Mouse (Mus musculus) midbrain, embryonic 12.5 days (tissue): ENCODE results near the gene Polr3g. TPM values are rescaled to one million over a fixed set of nuclear protein-coding genes. Genes with fewer than 3 reads are reported as not detected.
A peak's percentile ranks its signal among the peaks of the same experiment; 100 is the strongest.
"Not testable (repeated sequence)": the region's sequence is repeated elsewhere in the genome, so short reads cannot be mapped to it uniquely, and the experiment has no call there.

Source experiments
- ATAC-seq: fragments of 200-750 bp; cut with Nextera tagmentation; 2 replicates; pipeline ENCODE4 v1.8.0; 2017; ENCODE audit warnings: low read depth, moderate TSS enrichment, moderate library complexity; ENCODE audit not compliant: low FRiP score
- H3K27ac ChIP-seq: fragments of 300-500 bp; sonication (generic); replicated peaks from 2 replicates; pipeline ENCODE4 v1.5.1; 2016; ENCODE audit warnings: mild to moderate bottlenecking
- H3K27me3 ChIP-seq: fragments of 300-500 bp; sonication (generic); 2 replicates; pipeline ENCODE4 v1.6.1; 2016; ENCODE audit warnings: mild to moderate bottlenecking
- H3K36me3 ChIP-seq: fragments of 300-500 bp; sonication (generic); 2 replicates; pipeline ENCODE4 v1.6.1; 2016
- H3K4me1 ChIP-seq: fragments of 300-500 bp; sonication (generic); 2 replicates; pipeline ENCODE4 v1.6.1; 2016
- H3K4me2 ChIP-seq: fragments of 300-500 bp; sonication (generic); replicated peaks from 2 replicates; pipeline ENCODE4 v1.6.1; 2016; ENCODE audit warnings: mild to moderate bottlenecking, moderate library complexity
- H3K4me3 ChIP-seq: fragments of 300-500 bp; sonication (generic); 2 replicates; pipeline ENCODE4 v1.5.1; 2016; ENCODE audit warnings: mild to moderate bottlenecking
- H3K9ac ChIP-seq: fragments of 300-500 bp; sonication (generic); replicated peaks from 2 replicates; pipeline ENCODE4 v1.6.1; 2016; ENCODE audit warnings: mild to moderate bottlenecking, moderate library complexity
- H3K9me3 ChIP-seq: fragments of 300-500 bp; sonication (generic); 2 replicates; pipeline ENCODE4 v1.6.1; 2016; ENCODE audit warnings: mild to moderate bottlenecking
- WGBS: fragments of 180-500 bp; shearing (Covaris S2); methylation state at CpG from one replicate; pipeline ENCODE4 v1.1.7; 2016; 5-methylcytosine and 5-hydroxymethylcytosine counted together
- polyA plus RNA-seq: library from polyadenylated mRNA; unstranded; fragments of >200 nt; fragmentation: Nextera tagmentation; extraction: Ambion mirVana; gene quantifications from 2 replicates; pipeline ENCODE4 v1.2.1, GENCODE M21; 2016

The Polr3g gene
- polyA plus RNA-seq, 1 experiment from 2014 or later: 10.5 TPM

- no peak for ATAC-seq
- Histone ChIP-seq H3K4me2 (no peak overlapping the region), H3K4me1 (peaks cover 8% of the 10 kb centered on the region), H3K27me3 (no peaks in the 10 kb centered on the region), H3K9ac (no peak overlapping the region), H3K4me3 (no peak overlapping the region), H3K27ac (no peak overlapping the region), H3K36me3 (no peaks in the 10 kb centered on the region), H3K9me3 (no peaks in the 10 kb centered on the region)
- 87% methylated on average over 6 of the region's 6 CpGs for WGBS
These were observed 64.5 kb downstream of the Polr3g start for GRCm38 (mm10) chr13:81646348-81646747.

- Histone ChIP-seq H3K4me2 (no peak overlapping the region), H3K4me3 (no peak overlapping the region), H3K36me3 (no peaks in the 10 kb centered on the region), H3K4me1 (peaks cover 18% of the 10 kb centered on the region), H3K27ac (no peak overlapping the region), H3K9ac (no peak overlapping the region), H3K9me3 (no peaks in the 10 kb centered on the region), H3K27me3 (no peaks in the 10 kb centered on the region)
- WGBS: 89% methylated on average over 11 of the region's 11 CpGs
- no peak for ATAC-seq
These were observed 66.7 kb downstream of the Polr3g start for GRCm38 (mm10) chr13:81644047-81644565.

GRCm38 (mm10) chr13:81642491-81643149 lies 68.2 kb downstream of the Polr3g start:
- Histone ChIP-seq H3K9me3 (no peaks in the 10 kb centered on the region), H3K36me3 (no peaks in the 10 kb centered on the region), H3K9ac (no peak overlapping the region), H3K27ac (peak overlapping the region; percentile 52), H3K4me3 (no peak overlapping the region), H3K4me2 (no peak overlapping the region), H3K4me1 (peaks cover 18% of the 10 kb centered on the region), H3K27me3 (no peaks in the 10 kb centered on the region)
- ATAC-seq: no peak
- WGBS: 48% methylated on average over 7 of the region's 7 CpGs

- H3K9ac ChIP-seq: no peak overlapping the region
- 4% methylated on average over 8 of the region's 8 CpGs for WGBS
- H3K4me3 ChIP-seq: no peak overlapping the region; the same call in 1 of the 2 replicates
- peak overlapping the region; percentile 75 for H3K27ac ChIP-seq
- H3K36me3 ChIP-seq: no peaks in the 10 kb centered on the region
- H3K9me3 ChIP-seq: no peaks in the 10 kb centered on the region
- peaks cover 18% of the 10 kb centered on the region for H3K4me1 ChIP-seq
- H3K27me3 ChIP-seq: peaks cover 4% of the 10 kb centered on the region; the same call in 1 of the 2 replicates
- H3K4me2 ChIP-seq: peak overlapping the region; percentile 39
- peak; percentile 68 for ATAC-seq
These were observed 69.3 kb downstream of the Polr3g start for GRCm38 (mm10) chr13:81641289-81642045.

- Histone ChIP-seq H3K4me2 (no peak overlapping the region), H3K9ac (no peak overlapping the region), H3K27me3 (peaks cover 4% of the 10 kb centered on the region; the same call in 1 of the 2 replicates), H3K9me3 (no peaks in the 10 kb centered on the region), H3K4me3 (no peak overlapping the region), H3K27ac (peak overlapping the region; percentile 75), H3K36me3 (no peaks in the 10 kb centered on the region), H3K4me1 (peaks cover 18% of the 10 kb centered on the region)
- ATAC-seq: peak; percentile 42
- WGBS: 45% methylated on average over 6 of the region's 6 CpGs
These were observed 69.9 kb downstream of the Polr3g start for GRCm38 (mm10) chr13:81640881-81641280.

GRCm38 (mm10) chr13:81639624-81640023 lies 71.2 kb downstream of the Polr3g start:
- Histone ChIP-seq H3K4me2 (no peak overlapping the region), H3K4me3 (no peak overlapping the region), H3K4me1 (peaks cover 18% of the 10 kb centered on the region), H3K9me3 (no peaks in the 10 kb centered on the region), H3K27me3 (peaks cover 4% of the 10 kb centered on the region; the same call in 1 of the 2 replicates), H3K36me3 (no peaks in the 10 kb centered on the region), H3K27ac (no peak overlapping the region), H3K9ac (no peak overlapping the region)
- 9% methylated on average over 4 of the region's 4 CpGs for WGBS
- peak; percentile 72 for ATAC-seq

GRCm38 (mm10) chr13:81632720-81633415 lies 77.9 kb downstream of the Polr3g start, which contains the start of gene Adgrv1:
Gene Adgrv1 (minus strand): TSS chr13:81633154.
- under 1% methylated on average over 42 of the region's 42 CpGs for WGBS
- H3K9ac ChIP-seq: peak within 1 kb of the TSS; percentile 73
- peak within 1 kb of the TSS; percentile 78 for H3K4me2 ChIP-seq
- peaks cover 38% of the 10 kb centered on the region for H3K4me1 ChIP-seq
- peak within 1 kb of the TSS; percentile 55 for H3K4me3 ChIP-seq
- H3K27ac ChIP-seq: peak within 1 kb of the TSS; percentile 60
- peak; percentile 98 for ATAC-seq
- no peaks in the 10 kb centered on the region for H3K36me3 ChIP-seq
- H3K27me3 ChIP-seq: peaks cover 6% of the 10 kb centered on the region; the same call in 1 of the 2 replicates
- H3K9me3 ChIP-seq: no peaks in the 10 kb centered on the region

- peaks cover 44% of the 10 kb centered on the region for H3K4me1 ChIP-seq
- peak; percentile 39; the same call in 1 of the 2 replicates for ATAC-seq
- peak overlapping the region; percentile 26 for H3K4me3 ChIP-seq
These were observed 80.2 kb downstream of the Polr3g start for GRCm38 (mm10) chr13:81630566-81630965.

GRCm38 (mm10) chr13:81629395-81629794 lies 81.4 kb downstream of the Polr3g start:
- no peaks in the 10 kb centered on the region for H3K9me3 ChIP-seq
- H3K4me3 ChIP-seq: no peak overlapping the region
- peak; percentile 18 for ATAC-seq
- no peak overlapping the region for H3K9ac ChIP-seq
- peak overlapping the region; percentile 48; the same call in 1 of the 2 replicates for H3K4me2 ChIP-seq
- peaks cover 42% of the 10 kb centered on the region for H3K4me1 ChIP-seq
- 13% methylated on average over 3 of the region's 3 CpGs for WGBS
- no peaks in the 10 kb centered on the region for H3K36me3 ChIP-seq
- peak overlapping the region; percentile 69 for H3K27ac ChIP-seq
- H3K27me3 ChIP-seq: peaks cover 3% of the 10 kb centered on the region; the same call in 1 of the 2 replicates

More at GRCm38 (mm10) chr13:81630566-81630965, 80.2 kb downstream of the Polr3g start:
- no peaks in the 10 kb centered on the region for H3K36me3 ChIP-seq
- no peak overlapping the region for H3K9ac ChIP-seq
- H3K27me3 ChIP-seq: peaks cover 3% of the 10 kb centered on the region; the same call in 1 of the 2 replicates
- H3K27ac ChIP-seq: peak overlapping the region; percentile 69
- H3K9me3 ChIP-seq: no peaks in the 10 kb centered on the region
- WGBS: 4% methylated on average over 5 of the region's 5 CpGs
- peak overlapping the region; percentile 48 for H3K4me2 ChIP-seq

GRCm38 (mm10) chr13:81628631-81629190 lies 82.1 kb downstream of the Polr3g start:
- H3K9ac ChIP-seq: no peak overlapping the region
- 14% methylated on average over 2 of the region's 2 CpGs for WGBS
- no peak overlapping the region for H3K4me3 ChIP-seq
- ATAC-seq: no peak
- H3K36me3 ChIP-seq: no peaks in the 10 kb centered on the region
- H3K4me2 ChIP-seq: peak overlapping the region; percentile 11; the same call in 1 of the 2 replicates
- H3K27me3 ChIP-seq: peaks cover 3% of the 10 kb centered on the region; the same call in 1 of the 2 replicates
- peak overlapping the region; percentile 52 for H3K27ac ChIP-seq
- H3K9me3 ChIP-seq: no peaks in the 10 kb centered on the region
- peaks cover 39% of the 10 kb centered on the region for H3K4me1 ChIP-seq

GRCm38 (mm10) chr13:81627861-81628260 lies 83.0 kb downstream of the Polr3g start:
- peaks cover 35% of the 10 kb centered on the region for H3K4me1 ChIP-seq
- not testable (repeated sequence) for ATAC-seq, H3K36me3 ChIP-seq, H3K27me3 ChIP-seq, H3K9ac ChIP-seq, H3K4me3 ChIP-seq, H3K9me3 ChIP-seq
- peak overlapping the region; percentile 29 for H3K4me2 ChIP-seq
- H3K27ac ChIP-seq: 0 out of 2 replicates have a peak overlapping the region, but pooled peaks have one; percentile 20
- 45% methylated on average over 1 of the region's 1 CpGs for WGBS
